Mouse (Mus musculus): ENCODE measurements around the gene Exoc3l.
A peak's percentile ranks its signal among the peaks of the same experiment; 100 is the strongest.

Exoc3l gene

GRCm38 (mm10) chr8:105268342-105269074 is 27.4 kb downstream of the Exoc3l start:
- no peak for DNase-seq (ENCODE audit: low read depth, low spot score)

GRCm38 (mm10) chr8:105266775-105267174 is 29.1 kb downstream of the Exoc3l start:
- no peak for DNase-seq (ENCODE audit: low read depth, low spot score)

DNA sequence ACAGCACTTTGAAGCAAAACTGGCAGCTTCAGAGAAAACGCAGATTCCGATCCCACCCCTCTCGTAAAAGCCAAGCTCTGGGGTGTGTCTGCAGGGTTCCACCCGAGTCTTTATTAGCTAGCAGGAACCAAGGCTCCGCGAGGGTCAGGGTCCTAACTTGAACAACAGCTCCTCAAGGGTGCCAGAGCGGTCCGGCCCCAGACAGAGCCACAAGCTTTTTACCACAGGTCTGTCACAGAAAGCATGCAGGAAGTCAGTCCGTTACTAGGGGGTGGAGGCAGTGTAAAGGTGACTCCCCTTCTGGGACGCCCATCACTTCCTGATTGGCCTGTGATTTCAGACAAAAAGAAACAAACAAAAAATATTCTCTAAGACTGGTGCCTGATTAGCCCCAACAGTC is 30.8 kb downstream of the Exoc3l start:
- no peak for DNase-seq (ENCODE audit: low read depth, low spot score)

GRCm38 (mm10) chr8:105264024-105264982 is 31.6 kb downstream of the Exoc3l start, which contains the start of the genes Tradd and Fbxl8:
Tradd (minus strand) TSS chr8:105264609.
Fbxl8 (plus strand) TSS chr8:105264648.
- no peak for DNase-seq (ENCODE audit: low read depth, low spot score)

DNA sequence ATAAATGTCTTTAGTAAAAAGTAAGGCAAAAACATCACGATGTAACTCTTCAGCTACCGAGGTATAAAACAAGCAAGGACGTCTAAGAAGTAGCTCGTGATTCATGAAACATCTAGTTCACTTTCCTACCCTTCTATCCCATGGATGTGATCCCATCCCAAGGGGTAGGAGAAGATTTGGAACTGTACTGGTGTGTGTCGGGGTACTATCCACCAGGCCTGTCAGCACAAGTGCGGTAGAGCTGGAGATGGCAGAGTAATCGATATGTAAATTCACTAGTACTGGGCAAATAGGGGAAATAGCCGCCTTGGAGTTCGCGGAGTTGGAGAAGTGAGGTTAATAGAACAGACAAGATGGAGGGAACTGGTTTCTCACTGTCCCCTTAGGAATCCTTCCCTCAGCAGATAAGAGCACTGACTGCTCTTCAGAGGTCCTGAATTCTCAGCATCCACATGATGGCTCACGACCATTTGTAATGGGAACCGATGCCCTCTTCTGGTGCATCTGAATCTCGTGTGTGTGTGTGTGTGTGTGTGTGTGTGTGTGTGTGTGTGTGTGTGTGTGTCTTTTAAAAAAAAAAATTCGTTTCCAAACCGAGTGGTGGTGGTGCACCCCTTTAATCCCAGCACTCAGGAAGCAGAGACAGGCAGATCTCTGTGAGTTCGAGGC is 32.5 kb downstream of the Exoc3l start:
- no peak for DNase-seq (ENCODE audit: low read depth, low spot score)

GRCm38 (mm10) chr8:105261326-105261980 is 34.4 kb downstream of the Exoc3l start:
- no peak for DNase-seq (ENCODE audit: low read depth, low spot score)

- DNase-seq (ENCODE audit: low read depth, low spot score): no peak
Measured at GRCm38 (mm10) chr8:105260371-105261099, 35.4 kb downstream of the Exoc3l start.

- peak; percentile 50 for DNase-seq (ENCODE audit: low read depth, low spot score)
Measured at GRCm38 (mm10) chr8:105259721-105260320, 36.1 kb downstream of the Exoc3l start.

DNA sequence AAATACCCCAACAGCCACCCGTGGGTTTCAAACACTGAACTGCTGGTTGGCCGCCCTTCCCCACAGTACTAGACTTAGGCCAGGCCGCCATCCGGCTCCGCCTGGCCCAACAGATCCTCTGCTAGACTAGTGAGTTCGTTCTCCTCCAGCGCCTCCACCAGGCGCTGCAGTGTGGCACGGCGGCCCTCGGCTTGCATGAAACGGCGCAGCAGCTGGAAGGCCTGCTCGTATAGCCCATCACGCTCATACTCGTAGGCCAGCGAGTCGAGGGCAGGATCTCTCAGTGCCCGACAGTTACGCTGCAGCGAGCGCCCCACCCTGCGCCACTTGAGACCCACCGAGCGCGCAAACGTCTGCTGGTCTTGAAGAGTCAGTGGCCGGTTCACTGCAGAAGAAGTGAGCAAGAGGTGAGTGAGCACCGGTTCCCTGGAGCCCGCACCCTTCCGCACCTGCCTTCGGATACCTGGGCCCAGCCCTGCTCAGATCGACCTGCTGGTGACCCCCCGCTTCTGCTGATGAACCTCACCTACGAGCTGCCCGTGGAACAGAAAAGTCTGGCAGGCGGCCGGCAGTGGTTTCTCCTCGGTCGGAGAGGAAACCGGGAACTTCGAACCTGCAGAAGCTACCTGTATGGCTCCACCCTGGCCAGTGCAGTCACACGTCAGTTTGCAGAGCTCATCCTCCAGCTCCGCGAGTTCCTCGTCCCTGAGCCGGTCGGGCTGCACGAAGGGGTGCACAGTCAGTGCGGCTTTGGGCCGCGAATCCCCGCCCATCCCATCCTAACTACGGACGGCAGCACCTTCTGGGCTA is 36.8 kb downstream of the Exoc3l start:
- no peak for DNase-seq (ENCODE audit: low read depth, low spot score)

GRCm38 (mm10) chr8:105257318-105258114 is 38.4 kb downstream of the Exoc3l start:
- DNase-seq (ENCODE audit: low read depth, low spot score): no peak

DNA sequence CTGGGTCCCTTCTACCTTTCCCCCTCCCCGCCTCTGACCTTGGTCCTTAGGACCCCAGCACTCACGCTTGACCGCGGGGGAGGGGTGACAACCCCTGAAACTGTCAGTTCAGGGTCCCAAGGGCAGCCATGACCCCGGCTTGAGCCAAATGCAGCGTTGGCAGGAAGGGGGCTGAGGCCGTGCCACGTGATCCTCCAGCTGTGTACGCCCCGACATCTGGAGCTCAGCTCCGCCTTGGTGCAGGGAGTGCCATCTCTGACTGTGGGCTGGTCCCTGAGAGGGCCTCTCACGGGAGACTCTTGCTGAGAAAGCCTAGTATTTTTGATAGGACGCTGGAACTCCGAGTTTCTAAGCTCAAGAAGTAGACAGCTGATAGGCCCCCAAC is 40.9 kb downstream of the Exoc3l start, which contains the start of gene B3gnt9:
B3gnt9 (minus strand) TSS at position 188 of the 385 bp plus-strand sequence.
- no peak for DNase-seq (ENCODE audit: low read depth, low spot score)

DNA sequence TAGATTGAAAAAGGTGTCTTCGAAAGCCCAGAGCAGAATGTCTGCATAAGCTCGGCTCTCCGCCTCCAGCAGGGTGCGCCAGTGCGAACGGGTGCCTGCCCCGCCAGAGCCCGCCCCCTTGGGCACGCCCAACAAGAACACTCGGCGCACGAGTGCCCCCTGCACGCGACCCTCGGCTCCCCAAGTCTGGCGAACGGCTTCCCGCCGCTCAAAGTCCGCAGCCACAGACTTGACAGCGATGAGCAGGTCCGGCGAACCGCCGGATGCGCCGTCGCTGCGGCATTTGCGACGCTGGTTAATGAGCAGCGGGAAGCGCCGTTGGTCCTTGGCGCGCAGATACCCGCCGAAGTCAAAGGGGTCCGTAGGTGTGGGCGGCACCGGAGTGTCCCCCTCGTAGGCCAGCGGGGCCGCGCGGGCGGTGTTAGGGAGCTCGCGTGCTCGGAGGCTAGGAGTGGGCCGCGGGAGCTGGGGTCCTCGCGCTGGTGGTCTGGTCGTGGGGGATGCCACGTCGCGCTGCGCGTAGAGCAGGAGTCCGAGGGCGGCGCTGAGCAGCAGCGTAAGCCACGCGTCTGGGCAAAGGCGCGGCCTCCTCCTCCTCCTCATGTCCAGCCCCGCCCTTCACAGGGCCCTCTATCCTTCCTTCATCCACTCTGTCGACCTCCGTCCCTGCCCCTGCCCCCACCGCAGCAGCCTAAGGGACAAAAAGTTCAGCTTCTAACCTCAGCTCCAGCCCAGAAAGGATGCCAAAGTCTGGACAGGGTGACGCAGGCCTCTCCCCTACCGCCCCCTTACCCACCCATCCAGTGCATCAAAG is 41.5 kb downstream of the Exoc3l start:
- peak; percentile 44 for DNase-seq (ENCODE audit: low read depth, low spot score)

DNA sequence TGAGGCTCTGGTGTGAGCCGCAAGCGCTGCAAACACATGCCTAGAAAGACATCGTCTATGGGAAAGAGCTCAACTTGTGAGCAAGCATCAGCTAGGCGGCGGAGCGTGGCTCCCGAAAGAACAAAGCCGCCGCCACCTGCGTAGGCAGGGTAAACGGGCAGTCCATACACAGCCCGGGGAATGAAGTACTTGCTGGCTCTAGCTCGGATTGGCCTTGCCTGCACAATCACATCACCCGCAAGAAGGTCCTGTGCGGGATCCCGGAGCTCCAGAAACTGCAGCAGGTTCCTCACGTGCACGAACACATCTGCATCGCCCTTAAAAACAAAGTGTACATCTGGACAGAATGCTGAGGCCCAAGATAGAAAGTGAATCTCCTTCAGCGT is 42.1 kb downstream of the Exoc3l start:
- DNase-seq (ENCODE audit: low read depth, low spot score): no peak

GRCm38 (mm10) chr8:105252680-105253537 is 43.0 kb downstream of the Exoc3l start:
- no peak for DNase-seq (ENCODE audit: low read depth, low spot score)

GRCm38 (mm10) chr8:105251954-105252353 is 43.9 kb downstream of the Exoc3l start:
- DNase-seq (ENCODE audit: low read depth, low spot score): no peak

DNA sequence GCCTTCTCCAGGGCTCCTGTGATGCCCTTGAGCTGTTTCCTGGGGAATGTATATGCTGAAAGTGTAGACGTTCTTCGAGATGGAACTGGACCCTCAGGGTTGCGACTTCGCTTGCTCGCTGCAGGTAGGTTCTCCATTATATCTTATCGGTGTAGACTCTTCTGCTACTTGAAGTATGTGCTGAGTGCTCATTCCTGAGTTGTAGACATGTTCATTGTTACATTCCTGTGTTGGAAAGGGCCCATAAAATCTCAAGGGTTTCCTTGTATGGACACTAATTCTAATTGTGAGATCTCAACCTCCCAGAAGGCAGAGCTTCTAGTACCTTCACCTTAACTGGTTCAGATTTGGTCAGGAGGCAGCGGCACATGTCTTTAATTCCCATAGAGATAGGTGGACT is 54.9 kb downstream of the Exoc3l start:
- no peak for DNase-seq (ENCODE audit: low read depth, low spot score)
